Mouse (Mus musculus) thymus, postnatal 0 days (tissue): Measurements from ENCODE around the gene Limd2. TPM values are rescaled to one million over a fixed set of nuclear protein-coding genes. Genes with fewer than 3 reads are reported as not detected.
"Not testable (repeated sequence)": the region's sequence is repeated elsewhere in the genome, so short reads cannot be mapped to it uniquely, and the experiment has no call there.

ENCODE experiments used
- DNase-seq: peaks from one replicate; pipeline ENCODE4 v3.0.0-alpha.2; 2015; ENCODE audit warnings: low spot score
- polyA plus RNA-seq: library from polyadenylated mRNA; unstranded; fragments of >200 nt; fragmentation: Nextera tagmentation; extraction: Ambion mirVana; gene quantifications from 2 replicates; pipeline ENCODE4 v1.2.1, GENCODE M21; 2015

Gene Limd2
- polyA plus RNA-seq: 968 and 1,023 TPM in 2 replicates

- DNase-seq: peak; percentile 77
Observed at GRCm38 (mm10) chr11:106160841-106161721, at the start of gene Limd2, which contains the start of gene Gm10840. Gene Limd2 (minus strand): TSS chr11:106160860. Gene Gm10840 (plus strand): TSS chr11:106160850.

GRCm38 (mm10) chr11:106202123-106202465, 41.4 kb upstream of the Limd2 start, which contains the start of gene Strada:
Gene Strada (minus strand): TSS chr11:106202168.
- DNase-seq: no peak

GRCm38 (mm10) chr11:106201337-106202122, 40.9 kb upstream of the Limd2 start:
- peak; percentile 26 for DNase-seq

GRCm38 (mm10) chr11:106200756-106201155, 40.1 kb upstream of the Limd2 start:
- peak; percentile 25 for DNase-seq

- DNase-seq: not testable (repeated sequence)
Observed at GRCm38 (mm10) chr11:106199997-106200396, 39.3 kb upstream of the Limd2 start.

- DNase-seq: no peak
Observed at GRCm38 (mm10) chr11:106198277-106198676, 37.6 kb upstream of the Limd2 start.

GRCm38 (mm10) chr11:106195341-106195740, 34.7 kb upstream of the Limd2 start:
- no peak for DNase-seq

- DNase-seq: no peak
Observed at GRCm38 (mm10) chr11:106194891-106195290, 34.2 kb upstream of the Limd2 start.

- no peak for DNase-seq
Observed at GRCm38 (mm10) chr11:106194155-106194541, 33.5 kb upstream of the Limd2 start.

- DNase-seq: peak; percentile 99
Observed at GRCm38 (mm10) chr11:106193371-106194154, 32.9 kb upstream of the Limd2 start.

GRCm38 (mm10) chr11:106192657-106193370, 32.2 kb upstream of the Limd2 start:
- no peak for DNase-seq

- DNase-seq: no peak
Observed at GRCm38 (mm10) chr11:106192241-106192640, 31.6 kb upstream of the Limd2 start.

- no peak for DNase-seq
Observed at GRCm38 (mm10) chr11:106191716-106192115, 31.1 kb upstream of the Limd2 start.

- no peak for DNase-seq
Observed at GRCm38 (mm10) chr11:106187326-106187725, 26.7 kb upstream of the Limd2 start.

GRCm38 (mm10) chr11:106180449-106180801, 19.8 kb upstream of the Limd2 start:
- DNase-seq: no peak

GRCm38 (mm10) chr11:106179711-106180448, 19.2 kb upstream of the Limd2 start:
- no peak for DNase-seq

GRCm38 (mm10) chr11:106178036-106178782, 17.5 kb upstream of the Limd2 start:
- DNase-seq: no peak

- no peak for DNase-seq
Observed at GRCm38 (mm10) chr11:106176372-106176771, 15.7 kb upstream of the Limd2 start.

- DNase-seq: no peak
Observed at GRCm38 (mm10) chr11:106175081-106175480, 14.4 kb upstream of the Limd2 start.
